Mouse (Mus musculus): ENCODE results near the gene Mgll.

Gene Mgll

GRCm38 (mm10) chr6:88800735-88801134 is 76.5 kb downstream of the Mgll start:
- DNase-seq (ENCODE audit: low read depth, low spot score): no peak

DNA sequence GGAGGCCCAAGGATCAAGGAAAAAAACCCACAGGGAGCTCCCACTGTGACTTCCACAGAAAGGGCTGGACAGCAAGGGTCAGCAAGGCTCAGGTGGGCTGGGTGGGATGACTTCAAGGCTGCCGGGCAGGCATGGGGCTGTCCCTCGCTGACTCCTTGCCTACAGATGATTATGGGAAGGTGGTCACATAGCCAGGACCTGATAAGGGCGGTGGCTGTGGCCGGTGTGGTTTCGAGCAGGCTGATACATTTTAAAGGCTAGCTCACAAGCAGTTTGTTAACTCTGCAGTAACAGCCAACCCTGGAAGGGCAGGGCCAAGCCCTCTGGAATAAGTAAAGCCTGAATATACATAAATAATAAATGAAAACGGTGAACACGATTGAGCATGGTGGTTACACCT is 78.8 kb downstream of the Mgll start:
- DNase-seq (ENCODE audit: low read depth, low spot score): no peak

GRCm38 (mm10) chr6:88803957-88804695 is 79.9 kb downstream of the Mgll start:
- no peak for DNase-seq (ENCODE audit: low read depth, low spot score)

DNA sequence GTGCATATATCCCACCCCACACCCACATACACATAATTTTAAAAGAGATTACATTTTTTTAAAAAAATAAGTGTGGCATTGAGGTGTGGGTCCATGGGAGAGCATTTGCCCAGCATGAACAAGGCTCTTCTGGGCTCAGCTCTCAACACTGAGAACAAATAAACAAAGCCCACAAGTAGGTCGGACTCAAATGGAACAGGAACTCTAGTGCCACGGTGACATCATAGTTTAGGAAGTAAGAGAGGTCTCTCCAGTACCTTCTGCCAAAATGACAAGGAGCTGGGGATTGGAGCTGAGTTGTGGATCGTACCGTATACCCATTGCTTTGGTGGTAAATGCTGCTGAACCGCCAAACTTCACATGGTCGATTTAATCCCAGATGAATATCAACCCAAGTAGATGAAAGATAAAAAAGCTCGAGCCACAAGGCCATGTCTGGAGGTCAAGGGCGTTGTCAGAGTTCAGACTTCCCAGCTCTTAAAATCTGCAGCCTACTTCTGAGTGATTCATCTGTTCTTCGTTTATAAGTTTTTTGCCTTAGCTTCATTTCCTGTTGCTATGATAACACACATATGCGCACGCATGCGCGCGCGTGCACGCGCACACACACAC is 80.9 kb downstream of the Mgll start:
- no peak for DNase-seq (ENCODE audit: low read depth, low spot score)

DNA sequence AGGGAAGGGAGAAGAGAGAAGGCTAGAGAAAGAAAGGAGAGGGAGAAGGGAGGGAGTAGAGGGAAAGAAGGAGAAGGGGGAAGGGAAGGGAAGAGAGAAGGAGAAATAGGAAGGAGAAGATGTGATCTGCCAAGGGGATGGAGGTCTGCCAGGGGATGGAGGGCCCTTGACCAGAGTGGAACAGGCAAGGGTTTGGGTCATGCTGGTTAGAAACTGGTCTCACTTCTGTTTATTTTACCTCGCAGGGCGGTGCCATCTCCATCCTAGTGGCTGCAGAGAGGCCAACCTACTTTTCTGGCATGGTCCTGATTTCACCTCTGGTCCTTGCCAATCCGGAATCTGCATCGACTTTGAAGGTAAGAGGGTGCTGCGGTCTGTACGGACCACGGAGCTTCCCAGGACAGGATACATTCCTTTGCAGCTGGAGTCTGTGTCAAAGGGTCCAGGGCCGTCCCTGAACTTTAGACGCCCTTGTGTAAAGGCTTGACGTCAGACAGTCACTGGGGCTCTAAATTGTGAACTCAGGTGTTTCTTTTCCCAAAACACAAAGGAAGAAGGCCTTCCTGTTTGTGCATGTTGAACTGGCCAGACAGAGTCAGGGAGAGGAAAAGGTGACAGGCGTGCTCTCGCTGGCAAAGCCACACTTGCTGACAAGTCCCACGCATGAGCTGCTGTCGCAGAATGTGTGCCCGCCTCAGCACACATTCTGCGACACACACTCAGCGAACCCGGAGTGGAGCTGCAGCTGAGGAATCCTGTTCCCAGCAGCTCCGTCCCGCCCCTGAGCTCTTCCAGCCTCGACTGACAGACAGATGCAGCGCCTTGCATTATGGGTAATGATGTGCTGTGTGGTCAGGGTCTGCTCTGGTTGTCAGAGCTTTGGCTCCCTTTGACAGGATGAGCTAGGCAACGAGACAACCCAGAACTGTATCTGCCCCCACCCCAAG is 85.2 kb downstream of the Mgll start:
- no peak for DNase-seq (ENCODE audit: low read depth, low spot score)

DNA sequence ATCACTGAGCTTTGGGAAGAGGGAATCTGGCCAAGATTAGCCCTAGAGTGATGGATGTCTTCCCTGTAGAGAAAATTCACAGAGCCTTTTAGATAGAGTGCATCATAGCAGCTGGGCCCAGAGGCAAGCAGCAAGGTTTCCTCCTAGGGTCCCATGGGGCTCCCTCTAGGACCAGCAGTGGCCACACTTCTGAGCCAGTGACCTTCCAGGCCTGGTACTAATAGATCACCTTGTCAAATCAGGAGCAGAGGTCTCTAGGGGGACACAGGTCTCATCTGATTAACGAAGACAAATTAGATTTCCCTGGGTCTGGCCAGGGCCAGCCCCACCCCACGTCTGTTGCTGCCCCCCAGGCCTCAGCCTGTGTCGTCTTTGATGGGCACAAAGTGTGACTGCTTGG is 86.1 kb downstream of the Mgll start:
- DNase-seq (ENCODE audit: low read depth, low spot score): no peak

DNA sequence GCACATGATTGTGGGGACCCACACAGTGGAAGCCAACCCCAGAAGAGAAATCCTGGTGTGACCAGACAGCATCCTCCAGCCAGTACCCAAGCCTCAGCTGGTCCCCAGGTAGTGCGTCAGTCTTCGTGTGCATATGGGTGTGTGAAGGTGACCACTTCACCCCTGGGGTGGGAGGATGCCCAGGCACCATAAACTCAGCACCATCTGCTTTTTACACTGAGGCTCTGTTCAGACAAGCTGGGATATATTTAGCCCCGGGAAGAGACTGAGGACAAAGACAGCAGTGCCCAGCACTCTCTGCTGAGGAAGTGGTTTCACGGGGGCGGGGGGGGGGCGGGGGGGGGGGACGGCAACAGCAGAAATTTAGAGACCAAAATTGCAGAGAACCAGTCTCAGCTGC is 87.2 kb downstream of the Mgll start:
- DNase-seq (ENCODE audit: low read depth, low spot score): no peak

- no peak for DNase-seq (ENCODE audit: low read depth, low spot score)
Observed at GRCm38 (mm10) chr6:88811880-88812400, 87.7 kb downstream of the Mgll start.

- DNase-seq (ENCODE audit: low read depth, low spot score): peak; percentile 52
Observed at GRCm38 (mm10) chr6:88812886-88813285, 88.7 kb downstream of the Mgll start.

GRCm38 (mm10) chr6:88813832-88814231 is 89.6 kb downstream of the Mgll start:
- DNase-seq (ENCODE audit: low read depth, low spot score): no peak

DNA sequence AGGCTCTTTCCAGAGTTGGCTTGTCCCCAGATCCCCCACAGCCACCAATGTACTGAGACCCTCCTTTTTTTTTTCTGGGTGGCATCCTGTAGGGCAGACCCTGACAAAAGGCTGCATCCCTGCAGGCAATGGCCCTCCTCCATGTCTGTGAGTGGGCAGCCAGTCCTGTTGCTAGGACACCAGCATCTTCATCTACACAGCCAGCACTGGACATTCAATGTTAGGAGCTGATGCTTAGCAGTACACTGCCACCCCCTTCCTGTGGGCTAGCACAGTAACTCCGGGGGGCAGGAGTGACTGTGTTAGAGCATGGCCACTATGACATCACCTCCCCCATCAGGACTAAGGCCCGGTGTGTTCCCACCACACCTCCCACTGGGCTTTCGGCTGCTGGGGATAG is 90.8 kb downstream of the Mgll start:
- no peak for DNase-seq (ENCODE audit: low read depth, low spot score)

GRCm38 (mm10) chr6:88815489-88815888 is 91.3 kb downstream of the Mgll start:
- no peak for DNase-seq (ENCODE audit: low read depth, low spot score)

DNA sequence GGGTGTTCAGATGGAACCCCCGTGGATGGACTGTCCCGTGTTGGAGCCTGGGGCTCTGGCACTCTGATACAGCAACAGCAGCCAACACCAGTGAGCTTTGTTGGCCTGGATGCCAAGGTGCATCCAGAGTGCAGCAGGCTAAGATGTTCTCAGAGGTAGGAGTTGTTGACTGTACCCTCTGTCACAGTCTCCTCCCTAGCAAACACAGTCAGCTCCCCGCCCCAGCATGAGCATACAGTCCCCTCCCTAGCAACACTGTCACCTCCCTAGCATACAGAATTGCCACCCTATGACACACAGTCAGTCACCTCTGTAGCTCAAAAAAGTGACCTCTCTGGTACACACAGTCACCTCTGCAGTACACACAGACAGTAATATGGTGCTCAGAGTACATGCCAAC is 92.7 kb downstream of the Mgll start:
- no peak for DNase-seq (ENCODE audit: low read depth, low spot score)

DNA sequence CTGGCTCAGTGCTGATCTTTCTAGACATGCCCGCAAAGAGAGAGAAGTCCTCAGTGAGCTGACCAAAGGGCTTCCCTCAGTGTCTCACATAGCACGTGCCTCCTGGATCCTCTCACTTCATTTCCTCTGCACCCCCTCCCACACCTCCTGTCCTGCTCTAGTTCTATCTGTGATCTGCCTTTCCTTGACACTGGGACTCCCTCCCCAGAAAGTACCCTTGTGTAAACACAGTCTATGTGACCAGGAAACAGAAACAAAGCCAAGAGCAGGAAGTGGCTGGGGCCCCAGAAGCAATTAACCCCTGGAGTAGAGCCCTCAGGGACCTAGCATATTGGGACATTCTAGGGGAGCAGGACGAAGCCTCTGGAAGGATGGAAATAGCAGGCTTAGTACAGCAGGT is 96.6 kb downstream of the Mgll start:
- DNase-seq (ENCODE audit: low read depth, low spot score): no peak

DNA sequence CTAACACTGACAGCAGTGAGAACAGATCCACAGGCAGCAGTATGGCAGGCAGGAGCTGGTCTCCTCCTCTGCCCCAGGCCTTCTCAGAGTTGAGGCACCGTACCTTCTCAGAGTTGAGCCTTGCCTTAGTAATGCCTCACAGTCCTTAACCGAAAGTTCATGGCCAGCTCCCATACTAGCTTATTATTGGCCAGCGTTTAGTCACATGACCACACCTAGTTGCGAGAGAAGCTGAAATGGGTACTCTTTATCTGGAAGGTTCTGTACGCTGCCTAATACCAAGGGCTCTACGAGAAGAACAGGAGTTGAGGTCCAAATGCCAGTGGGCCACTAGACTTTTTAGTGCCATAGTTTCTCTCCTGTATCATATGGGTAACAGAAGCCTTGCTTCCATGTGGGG is 97.1 kb downstream of the Mgll start:
- DNase-seq (ENCODE audit: low read depth, low spot score): no peak

DNA sequence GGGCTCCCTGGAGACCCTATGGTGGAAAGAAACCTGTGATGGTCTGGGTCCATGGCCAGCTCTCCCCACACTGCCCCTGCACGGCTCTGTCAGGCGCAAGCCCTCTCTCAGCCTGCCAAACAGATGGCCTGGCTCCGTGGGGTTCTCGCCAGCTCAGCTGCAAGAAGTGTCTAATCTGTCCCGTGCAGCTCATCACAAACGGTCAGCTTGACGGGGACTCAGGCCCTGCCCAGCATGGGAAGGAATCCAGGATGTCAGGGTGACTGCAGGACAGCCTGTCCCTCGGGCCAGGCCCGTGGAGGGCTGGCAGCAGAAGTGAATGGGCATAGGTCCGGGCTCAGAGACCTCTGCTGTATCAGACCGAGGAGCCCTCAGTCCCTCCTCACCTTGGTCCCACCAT is 97.7 kb downstream of the Mgll start:
- DNase-seq (ENCODE audit: low read depth, low spot score): no peak

- DNase-seq (ENCODE audit: low read depth, low spot score): no peak
Observed at GRCm38 (mm10) chr6:88824183-88824582, 100.0 kb downstream of the Mgll start.

- no peak for DNase-seq (ENCODE audit: low read depth, low spot score)
Observed at GRCm38 (mm10) chr6:88826088-88826487, 101.9 kb downstream of the Mgll start.

DNA sequence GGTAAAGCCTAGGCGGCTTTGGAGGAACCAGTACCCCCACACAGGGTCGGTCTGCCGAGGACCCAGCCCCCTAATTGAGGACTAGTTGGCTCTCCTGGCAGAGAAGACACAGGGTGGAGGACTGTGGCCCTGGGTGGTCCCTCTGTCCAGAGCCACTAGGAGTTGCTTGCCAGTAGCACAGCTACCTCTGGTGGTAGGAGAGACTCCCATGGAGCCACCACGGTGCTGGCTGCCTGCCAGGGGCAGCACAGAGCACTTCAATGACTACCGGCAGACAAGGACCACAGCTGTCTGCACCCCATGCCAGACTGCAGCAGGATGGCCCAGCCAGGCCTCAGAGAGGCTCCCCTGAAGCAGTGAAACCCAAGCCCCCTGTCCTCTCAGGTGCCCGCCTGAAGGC is 102.3 kb downstream of the Mgll start:
- DNase-seq (ENCODE audit: low read depth, low spot score): no peak

- no peak for DNase-seq (ENCODE audit: low read depth, low spot score)
Observed at GRCm38 (mm10) chr6:88826965-88827364, 102.8 kb downstream of the Mgll start.

- no peak for DNase-seq (ENCODE audit: low read depth, low spot score)
Observed at GRCm38 (mm10) chr6:88827395-88828205, 103.4 kb downstream of the Mgll start.

Measured in CD4-positive helper T cell, adult 2 months (primary cell).